In the genomic region with DNA sequence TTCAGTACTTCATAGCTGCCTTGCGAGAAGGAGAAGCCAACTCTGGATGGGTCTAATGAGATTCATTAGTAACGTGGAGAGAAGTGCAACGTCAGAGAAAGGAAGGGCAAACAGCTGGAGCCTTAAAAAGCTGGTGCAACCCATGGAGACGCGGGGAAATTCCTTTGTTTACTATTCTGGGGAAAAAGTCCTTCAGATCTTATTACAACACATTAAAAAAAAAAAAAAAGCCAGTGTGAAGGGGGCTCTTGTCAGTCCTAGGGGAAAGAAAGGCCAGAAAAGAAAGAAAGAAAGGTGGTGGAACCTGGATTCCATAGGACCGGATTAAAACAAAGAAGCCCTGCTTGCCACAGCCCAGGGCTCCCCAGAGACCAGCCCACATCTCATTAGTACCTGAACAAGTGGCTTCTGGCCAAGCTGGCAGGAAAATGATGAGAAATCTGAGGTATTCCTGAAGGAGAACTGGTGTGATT, we compare ENCODE assay signal across 10 mouse cellular contexts. TPM values are rescaled to one million over a fixed set of nuclear protein-coding genes. Genes with fewer than 3 reads are reported as not detected.
DNase-seq lines count a peak whose midpoint lies in the region; ATAC-seq and TF ChIP-seq lines count a peak whose summit lies in the region.
"Had no signal": no experiment of that assay in that cellular context is flagged by ENCODE, and none has a peak within 500 bp of the region (broad histone marks: within the 10 kb centered on the region; RNA-seq: fewer than 3 reads in every experiment).

No protein-coding gene starts in this region.

- no peak for TF ChIP-seq EP300 in stomach, postnatal 0 days (optimal IDR thresholded peaks at IDR 0.05)

- 5% methylated on average over 6 of the region's 6 CpGs for WGBS in neural tube, embryonic 11.5 days
- 15% methylated on average over 6 of the region's 6 CpGs for WGBS in stomach, postnatal 0 days

- no peaks in the 10 kb centered on the region for H3K36me3 ChIP-seq in neural tube, embryonic 11.5 days (ENCODE audit: control insufficient read depth, insufficient read depth, low read length)
- H3K36me3 ChIP-seq in stomach, postnatal 0 days (ENCODE audit: control insufficient read depth, insufficient read depth, low read length), result no peaks in the 10 kb centered on the region

- H3K4me1 ChIP-seq in neural tube, embryonic 11.5 days (ENCODE audit: control insufficient read depth, insufficient read depth, low read length), result no peaks in the 10 kb centered on the region
- H3K4me1 ChIP-seq in stomach, postnatal 0 days (replicated peaks; ENCODE audit: control insufficient read depth, insufficient read depth), result 0 out of 2 replicates have a peak, but pooled peaks cover 2% of the 10 kb centered on the region

- no peak overlapping the region for H3K4me2 ChIP-seq in neural tube, embryonic 11.5 days (ENCODE audit: low read depth)
- H3K4me2 ChIP-seq in stomach, postnatal 0 days (replicated peaks; ENCODE audit: low read depth), result 0 out of 2 replicates have a peak overlapping the region, but pooled peaks have one; percentile 15

- no peak overlapping the region for H3K9ac ChIP-seq in neural tube, embryonic 11.5 days (ENCODE audit: low read length)
- no peak overlapping the region for H3K9ac ChIP-seq in stomach, postnatal 0 days (ENCODE audit: low read length)

- no peaks in the 10 kb centered on the region for H3K9me3 ChIP-seq in neural tube, embryonic 11.5 days (ENCODE audit: control insufficient read depth, low read length)
- no peaks in the 10 kb centered on the region for H3K9me3 ChIP-seq in stomach, postnatal 0 days (ENCODE audit: control insufficient read depth, low read length)

- H3K27me3 ChIP-seq in neural tube, embryonic 11.5 days (ENCODE audit: control insufficient read depth, insufficient read depth, low read length), result no peaks in the 10 kb centered on the region
- no peaks in the 10 kb centered on the region for H3K27me3 ChIP-seq in stomach, postnatal 0 days (ENCODE audit: control insufficient read depth, insufficient read depth, low read length)
- H3K27me3 ChIP-seq: Patski had no signal

- no peak; the same call in 1 of the 2 replicates for ATAC-seq in neural tube, embryonic 11.5 days (ENCODE audit: insufficient read depth, low FRiP score, low TSS enrichment)
- ATAC-seq in stomach, postnatal 0 days (ENCODE audit: low FRiP score, low TSS enrichment), result peak; percentile 26; the same call in 1 of the 2 replicates
- ATAC-seq: Patski had no signal

- no peak for TF ChIP-seq CTCF in stomach, postnatal 0 days (IDR thresholded peaks at IDR 0.05; ENCODE audit: low read depth)

- peak; percentile 21 for DNase-seq in neural tube, embryonic 11.5 days (ENCODE audit: low spot score)
- no peak for DNase-seq in neural tube, embryonic 10.5 days (ENCODE audit: extremely low spot score, low spot score)
- DNase-seq in forelimb bud, embryonic 11.5 days (ENCODE audit: low read depth, low spot score), result peak; percentile 49
- peak; percentile 6 for DNase-seq in lung, postnatal 10 days
- DNase-seq in stomach, postnatal 0 days (ENCODE audit: low spot score), result no peak
- DNase-seq in thymus, postnatal 36 days, result no peak
- DNase-seq in gastrocnemius, postnatal 4 days (ENCODE audit: low spot score in 2 of 2), result no peak
- DNase-seq in urinary bladder, postnatal 14 days (ENCODE audit: low spot score), result no peak
- DNase-seq: cerebellum, adult 11-12 months had no signal

- no peak overlapping the region for H3K27ac ChIP-seq in neural tube, embryonic 11.5 days (ENCODE audit: low read depth, low read length)
- no peak overlapping the region for H3K27ac ChIP-seq in stomach, postnatal 0 days (replicated peaks)

- no peak overlapping the region for H3K4me3 ChIP-seq in neural tube, embryonic 11.5 days (ENCODE audit: low read depth, low read length)
- H3K4me3 ChIP-seq in stomach, postnatal 0 days (ENCODE audit: low read depth, low read length), result no peak overlapping the region

RNA-seq across cellular contexts. Expression of gene Cd24a, which starts 41.0 kb away (rescaled TPM):
- 698 and 708 TPM in 2 replicates for polyA plus RNA-seq in neural tube, embryonic 11.5 days (2014; fragmentation: Nextera tagmentation; extraction: Ambion mirVana)
- 397 and 409 TPM in 2 replicates for polyA plus RNA-seq in stomach, postnatal 0 days (2015; fragmentation: Nextera tagmentation; extraction: Ambion mirVana)
- total RNA-seq in gastrocnemius, postnatal 4 days (2021), result 10 to 100 TPM; 38.4 to 41.3 TPM

Comparison
In these comparisons a context has a peak if more than half of its experiments do, and no peak if none do; other contexts are left out.
1. DNase-seq: peak in neural tube, embryonic 11.5 days (single experiment), forelimb bud, embryonic 11.5 days (single experiment) and lung, postnatal 10 days (single experiment); none in neural tube, embryonic 10.5 days (single experiment), stomach, postnatal 0 days (single experiment), thymus, postnatal 36 days (0 of 2), gastrocnemius, postnatal 4 days (0 of 2) and urinary bladder, postnatal 14 days (single experiment).